Mouse (Mus musculus) neural tube, embryonic 14.5 days (tissue): Measurements from ENCODE around the gene Odf3l1. TPM values are rescaled to one million over a fixed set of nuclear protein-coding genes. Genes with fewer than 3 reads are reported as not detected.
A peak's percentile ranks its signal among the peaks of the same experiment; 100 is the strongest.

Experiments
- ATAC-seq: fragments of 200-750 bp; cut with Nextera tagmentation; 2 replicates; pipeline ENCODE4 v1.8.0; 2017; ENCODE audit warnings: low read depth, mild to moderate bottlenecking, moderate TSS enrichment, moderate library complexity
- H3K27ac ChIP-seq: fragments of 300-500 bp; sonication (generic); 2 replicates; pipeline ENCODE4 v1.5.1; 2014; ENCODE audit warnings: low read depth, mild to moderate bottlenecking, control low read depth, low read length, moderate library complexity, mixed read lengths
- H3K27me3 ChIP-seq: fragments of 300-500 bp; sonication (generic); 2 replicates; pipeline ENCODE4 v1.6.1; 2014; ENCODE audit warnings: low read length; ENCODE audit not compliant: control insufficient read depth, insufficient read depth
- H3K36me3 ChIP-seq: fragments of 300-500 bp; sonication (generic); 2 replicates; pipeline ENCODE4 v1.6.1; 2014; ENCODE audit warnings: low read length, mixed read lengths; ENCODE audit not compliant: control insufficient read depth, insufficient read depth
- H3K4me1 ChIP-seq: fragments of 300-500 bp; sonication (generic); 2 replicates; pipeline ENCODE4 v1.6.1; 2014; ENCODE audit warnings: low read length; ENCODE audit not compliant: control insufficient read depth, insufficient read depth
- H3K4me2 ChIP-seq: fragments of 300-500 bp; sonication (generic); 2 replicates; pipeline ENCODE4 v1.6.1; 2014; ENCODE audit warnings: mild to moderate bottlenecking, low read depth, low read length, control low read depth
- H3K4me3 ChIP-seq: fragments of 300-500 bp; sonication (generic); 2 replicates; pipeline ENCODE4 v1.5.1; 2014; ENCODE audit warnings: low read depth, low read length, control low read depth, mixed read lengths
- H3K9ac ChIP-seq: fragments of 300-500 bp; sonication (generic); replicated peaks from 2 replicates; pipeline ENCODE4 v1.6.1; 2014; ENCODE audit warnings: low read depth, mild to moderate bottlenecking, control low read depth, low read length, mixed read lengths
- H3K9me3 ChIP-seq: fragments of 300-500 bp; sonication (generic); 2 replicates; pipeline ENCODE4 v1.6.1; 2016; ENCODE audit warnings: low read length; ENCODE audit not compliant: control insufficient read depth
- WGBS: fragments of 180-500 bp; shearing (Covaris S2); extraction: QIAGEN DNeasy Blood & Tissue Kit; methylation state at CpG from one replicate; pipeline ENCODE4 v1.1.7; 2014; 5-methylcytosine and 5-hydroxymethylcytosine counted together
- polyA plus RNA-seq: library from polyadenylated mRNA; unstranded; fragments of >200 nt; fragmentation: Nextera tagmentation; extraction: Ambion mirVana; gene quantifications from 2 replicates; pipeline ENCODE4 v1.2.1, GENCODE M21; 2014

The Odf3l1 gene
- polyA plus RNA-seq, 1 experiment from 2014 or later = 0.32 TPM

DNA sequence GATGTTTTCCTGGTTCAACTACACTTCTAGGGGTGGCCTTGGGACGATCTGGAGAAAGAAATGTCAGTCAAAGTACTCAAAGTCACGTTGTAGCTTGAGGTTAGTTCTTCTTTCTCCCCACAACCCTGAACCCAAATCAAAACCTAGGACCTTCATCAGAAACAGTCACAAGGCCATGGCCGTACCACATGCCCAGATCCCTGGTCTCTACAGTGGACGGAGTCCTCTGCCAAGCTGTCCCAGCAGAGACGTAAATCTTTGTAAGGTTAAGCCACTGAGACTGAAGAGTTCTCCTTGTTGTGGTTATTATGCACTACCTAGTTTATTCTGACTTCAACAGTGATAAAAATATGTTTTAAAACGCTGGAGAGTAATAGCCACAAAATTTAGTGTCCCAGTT is 35.6 kb downstream of the Odf3l1 start:
- Histone ChIP-seq H3K4me2 (no peak overlapping the region), H3K4me3 (no peak overlapping the region), H3K9me3 (no peaks in the 10 kb centered on the region), H3K36me3 (no peaks in the 10 kb centered on the region), H3K27me3 (no peaks in the 10 kb centered on the region), H3K27ac (no peak overlapping the region), H3K9ac (no peak overlapping the region), H3K4me1 (peaks cover 24% of the 10 kb centered on the region)
- no peak for ATAC-seq
- WGBS = 66% methylated on average over 6 of the region's 6 CpGs

DNA sequence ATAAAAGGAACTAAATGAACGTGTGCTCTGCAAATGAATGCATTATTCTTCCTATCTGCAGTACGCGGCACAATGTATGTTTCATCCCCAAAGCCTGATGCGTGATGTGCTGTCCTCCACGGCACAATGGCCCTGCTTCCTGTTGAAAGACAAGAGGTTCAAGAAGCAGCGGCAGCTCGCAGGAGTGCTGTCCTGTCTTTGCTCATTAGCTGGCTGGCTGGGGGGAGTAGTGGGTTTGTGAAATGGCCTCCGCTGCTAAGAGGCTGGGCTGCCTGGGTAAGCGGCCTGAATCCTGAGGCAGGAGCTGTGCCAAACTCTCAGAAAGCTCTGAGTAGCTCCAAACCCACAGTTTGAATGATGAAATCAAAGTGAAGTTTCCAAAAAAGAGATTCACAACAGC is 36.3 kb downstream of the Odf3l1 start:
- no peaks in the 10 kb centered on the region for H3K9me3 ChIP-seq
- no peaks in the 10 kb centered on the region for H3K36me3 ChIP-seq
- no peaks in the 10 kb centered on the region for H3K27me3 ChIP-seq
- no peak overlapping the region for H3K4me2 ChIP-seq
- H3K4me3 ChIP-seq = no peak overlapping the region
- H3K9ac ChIP-seq = no peak overlapping the region
- no peak for ATAC-seq
- no peak overlapping the region for H3K27ac ChIP-seq
- peaks cover 22% of the 10 kb centered on the region for H3K4me1 ChIP-seq
- 26% methylated on average over 9 of the region's 9 CpGs for WGBS

DNA sequence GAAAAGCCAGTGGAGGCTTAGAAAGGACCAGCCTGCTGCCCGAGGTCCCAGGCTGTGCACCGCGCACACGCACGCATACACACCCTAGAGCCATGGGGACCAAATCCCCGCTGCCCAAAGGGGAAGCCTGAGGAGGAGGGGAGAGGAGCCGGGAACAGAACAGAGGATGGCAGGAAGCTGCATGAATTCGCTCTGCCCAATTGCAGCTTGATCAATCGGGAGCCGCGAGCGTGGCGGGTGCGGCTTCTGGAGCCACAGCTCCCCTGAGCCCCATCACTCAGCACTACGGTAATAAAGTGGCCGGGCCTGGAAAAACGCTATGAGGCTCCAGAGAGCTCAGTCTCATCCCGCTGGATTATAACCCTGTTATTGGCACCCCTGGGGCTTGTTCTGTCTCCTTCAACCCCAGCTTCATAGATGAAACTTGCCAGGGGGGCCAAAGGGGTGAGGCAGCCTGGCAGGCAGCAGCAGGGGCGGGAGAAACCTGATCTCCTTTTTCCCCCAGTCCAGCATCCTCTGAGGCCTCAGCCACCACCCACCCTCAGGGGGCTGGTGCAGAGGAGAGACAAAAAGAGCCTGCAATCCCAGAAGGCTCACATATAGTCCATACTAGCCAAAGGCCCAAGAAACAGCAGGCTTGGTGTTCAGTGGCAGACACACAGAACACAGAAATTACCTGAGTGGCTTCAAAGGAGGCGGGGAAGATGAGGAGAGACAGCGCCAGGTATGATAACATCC is 38.8 kb downstream of the Odf3l1 start:
- H3K9ac ChIP-seq = peak overlapping the region; percentile 11; the same call in 1 of the 2 replicates
- H3K4me2 ChIP-seq = peak overlapping the region; percentile 45
- H3K9me3 ChIP-seq = no peaks in the 10 kb centered on the region
- no peaks in the 10 kb centered on the region for H3K36me3 ChIP-seq
- peak; percentile 75 for ATAC-seq
- peak overlapping the region; percentile 64; the same call in 1 of the 2 replicates for H3K27ac ChIP-seq
- no peak overlapping the region for H3K4me3 ChIP-seq
- 9% methylated on average over 21 of the region's 21 CpGs for WGBS
- H3K27me3 ChIP-seq = no peaks in the 10 kb centered on the region
- H3K4me1 ChIP-seq = peaks cover 18% of the 10 kb centered on the region

DNA sequence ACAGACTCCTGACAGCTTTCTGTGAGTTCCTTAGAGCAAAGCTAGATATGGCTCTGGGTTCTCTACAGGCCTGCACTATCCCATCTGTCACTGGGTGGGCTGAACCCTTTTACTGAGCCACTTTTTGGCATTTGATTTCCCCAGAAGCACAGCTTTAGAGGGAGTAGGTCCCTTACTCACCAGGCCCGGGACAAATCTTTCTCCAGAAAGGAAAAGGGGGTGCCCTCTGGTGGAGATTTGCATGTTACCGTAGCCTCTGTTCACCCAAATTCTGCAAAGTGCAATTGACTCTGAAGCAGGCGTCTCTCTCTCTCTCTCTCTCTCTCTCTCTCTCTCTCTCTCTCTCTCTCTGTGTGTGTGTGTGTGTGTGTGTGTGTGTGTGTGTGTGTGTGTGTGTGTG is 39.6 kb downstream of the Odf3l1 start:
- no peaks in the 10 kb centered on the region for H3K36me3 ChIP-seq
- H3K27ac ChIP-seq = no peak overlapping the region
- H3K27me3 ChIP-seq = no peaks in the 10 kb centered on the region
- H3K9me3 ChIP-seq = no peaks in the 10 kb centered on the region
- ATAC-seq = no peak
- peaks cover 16% of the 10 kb centered on the region for H3K4me1 ChIP-seq
- H3K4me3 ChIP-seq = no peak overlapping the region
- H3K4me2 ChIP-seq = no peak overlapping the region
- H3K9ac ChIP-seq = no peak overlapping the region
- WGBS = 5% methylated on average over 3 of the region's 3 CpGs

DNA sequence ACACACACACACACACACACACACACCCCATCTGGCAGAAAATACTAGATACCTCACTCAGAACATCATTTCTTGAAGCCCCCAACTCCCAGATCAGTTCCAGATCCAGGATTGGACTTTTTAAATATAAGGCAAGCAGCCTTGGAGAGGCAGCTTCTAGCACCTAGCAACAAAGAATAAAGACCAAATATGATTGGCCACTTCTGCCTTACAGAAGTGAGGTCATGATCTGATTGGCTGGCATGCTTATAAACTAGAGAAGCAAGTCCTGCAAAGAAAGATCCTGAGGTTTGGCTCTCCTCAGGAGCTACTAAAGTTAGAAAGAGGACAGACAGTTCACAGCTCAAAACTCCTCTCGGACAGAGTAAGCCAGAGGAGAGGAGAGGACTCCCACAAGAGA is 53.6 kb downstream of the Odf3l1 start:
- Histone ChIP-seq H3K4me3 (no peak overlapping the region), H3K27me3 (no peaks in the 10 kb centered on the region), H3K4me2 (no peak overlapping the region), H3K9ac (no peak overlapping the region), H3K27ac (no peak overlapping the region), H3K4me1 (no peaks in the 10 kb centered on the region), H3K9me3 (no peaks in the 10 kb centered on the region), H3K36me3 (no peaks in the 10 kb centered on the region)
- ATAC-seq = no peak
- WGBS = 92% methylated on average over 1 of the region's 1 CpGs

DNA sequence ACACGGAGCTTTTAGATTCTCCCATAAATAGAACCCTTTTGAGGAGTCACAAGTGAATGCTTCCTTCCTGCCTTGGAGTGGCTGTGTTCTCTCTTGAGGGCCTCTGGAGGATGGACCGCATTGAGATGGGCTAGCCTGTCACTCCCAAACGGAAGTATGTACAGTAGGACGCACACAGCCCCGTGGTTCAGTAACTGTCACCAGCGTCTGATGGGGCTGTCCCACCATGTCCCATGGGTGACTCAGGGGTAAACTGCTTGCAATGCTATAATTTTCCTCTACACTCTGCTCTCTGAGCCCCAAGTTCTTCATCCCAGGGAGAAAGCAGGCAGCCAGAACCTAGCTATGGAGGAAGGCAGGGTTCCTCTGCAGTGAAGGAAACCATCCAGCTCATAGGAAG is 56.5 kb downstream of the Odf3l1 start:
- no peaks in the 10 kb centered on the region for H3K4me1 ChIP-seq
- no peaks in the 10 kb centered on the region for H3K36me3 ChIP-seq
- WGBS = 89% methylated on average over 6 of the region's 6 CpGs
- no peak overlapping the region for H3K4me3 ChIP-seq
- H3K27me3 ChIP-seq = no peaks in the 10 kb centered on the region
- no peak overlapping the region for H3K27ac ChIP-seq
- no peaks in the 10 kb centered on the region for H3K9me3 ChIP-seq
- no peak overlapping the region for H3K4me2 ChIP-seq
- H3K9ac ChIP-seq = no peak overlapping the region
- no peak for ATAC-seq

DNA sequence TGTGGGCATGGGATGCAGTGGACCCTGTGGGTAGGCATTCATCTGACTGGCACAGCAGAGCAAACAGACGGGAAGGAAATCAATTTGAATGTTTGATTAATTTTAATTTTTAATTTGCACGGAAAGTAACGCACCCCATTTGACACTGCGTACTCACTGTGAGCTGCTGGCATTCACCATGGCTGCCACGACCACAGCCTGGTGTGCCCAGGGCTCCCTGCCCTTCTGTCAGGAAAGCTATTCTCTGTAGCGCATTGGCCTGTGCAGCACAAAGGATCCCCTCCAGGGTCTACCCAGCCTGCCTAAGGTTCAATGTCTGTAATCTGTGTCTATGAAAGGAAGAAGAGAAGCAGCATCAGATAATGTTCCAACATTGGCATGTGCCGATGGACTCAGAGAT is 61.3 kb downstream of the Odf3l1 start:
- ATAC-seq = no peak
- Histone ChIP-seq H3K36me3 (no peaks in the 10 kb centered on the region), H3K4me2 (no peak overlapping the region), H3K9ac (no peak overlapping the region), H3K27me3 (peaks cover 3% of the 10 kb centered on the region; the same call in 1 of the 2 replicates), H3K9me3 (no peaks in the 10 kb centered on the region), H3K4me3 (no peak overlapping the region), H3K27ac (no peak overlapping the region), H3K4me1 (no peaks in the 10 kb centered on the region)
- WGBS = 76% methylated on average over 7 of the region's 7 CpGs

Other genes with a start within 250 kb of the Odf3l1 start
- gene Lingo1, start 68.2 kb downstream of the Odf3l1 start, polyA plus RNA-seq = 50.4 and 56.7 TPM in 2 replicates
- gene Cspg4, start 354 bp upstream of the Odf3l1 start, polyA plus RNA-seq = 6.1 and 6.7 TPM in 2 replicates
- gene Snx33, start 63.7 kb upstream of the Odf3l1 start, polyA plus RNA-seq = 1.3 and 2.1 TPM in 2 replicates
- 71.3 and 74.1 TPM in 2 replicates for gene Imp3, start 72.8 kb upstream of the Odf3l1 start, polyA plus RNA-seq
- gene Snupn, start 86.2 kb upstream of the Odf3l1 start, polyA plus RNA-seq = 25.5 and 25.9 TPM in 2 replicates
- gene Ptpn9, start 130.2 kb upstream of the Odf3l1 start, polyA plus RNA-seq = 31.3 and 36.5 TPM in 2 replicates
- gene Sin3a, start 207.4 kb upstream of the Odf3l1 start, polyA plus RNA-seq = 26.8 and 35.2 TPM in 2 replicates